Mouse (Mus musculus): ENCODE results near the gene Elane. TPM values are rescaled to one million over a fixed set of nuclear protein-coding genes. Genes with fewer than 3 reads are reported as not detected.

Gene Elane
- polyA plus RNA-seq (2011; ENCODE audit: insufficient read depth, insufficient read length, low replicate concordance, missing spikeins): 102 and 162 TPM in 2 replicates

GRCm38 (mm10) chr10:79886054-79886453 is at the start of gene Elane:
Elane (plus strand) TSS chr10:79886247.
- Histone ChIP-seq H3K4me1 (ENCODE audit: control insufficient read depth, insufficient read depth, low read length) (peaks cover 6% of the 10 kb centered on the region; the same call in 1 of the 2 replicates), H3K27ac (ENCODE audit: control insufficient read depth, insufficient read depth, low read depth, low read length, poor library complexity) (peak within 1 kb of the TSS; percentile 21; the same call in 1 of the 2 replicates), H3K4me3 (replicated peaks; ENCODE audit: control insufficient read depth, low read depth, low read length) (peak within 1 kb of the TSS; percentile 12)
- WGBS: 21% methylated on average over 6 of the region's 6 CpGs
- no peak for TF ChIP-seq POLR2A (IDR thresholded peaks at IDR 0.05; ENCODE audit: borderline replicate concordance, control insufficient read depth, low read depth, low read length)

DNA sequence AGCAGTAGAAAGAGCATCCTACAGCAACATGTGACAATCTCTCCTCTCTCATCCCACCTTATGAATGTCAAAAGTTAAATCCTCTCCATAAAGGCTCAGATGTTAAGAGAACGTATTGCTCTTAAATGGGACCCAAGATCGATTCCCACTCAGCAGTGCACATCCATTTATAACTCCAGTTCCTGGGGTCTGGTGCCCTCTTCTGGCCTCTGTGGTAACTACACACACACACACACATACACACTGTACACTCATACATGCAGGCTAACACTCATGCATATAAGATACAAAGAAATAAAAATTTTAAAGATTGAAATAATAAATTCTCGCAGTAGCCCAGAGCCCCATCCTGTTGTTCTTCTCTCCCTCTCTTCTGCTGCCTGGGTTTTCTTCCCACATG is 49.1 kb upstream of the Elane start:
- H3K27ac ChIP-seq (ENCODE audit: control insufficient read depth, insufficient read depth, low read depth, low read length, poor library complexity): no peak overlapping the region
- 0 out of 2 replicates have a peak, but pooled peaks have one; percentile 4 for TF ChIP-seq CTCF (IDR thresholded peaks at IDR 0.05; ENCODE audit: control insufficient read depth, insufficient read depth, low read length)
- TF ChIP-seq POLR2A (IDR thresholded peaks at IDR 0.05; ENCODE audit: borderline replicate concordance, control insufficient read depth, low read depth, low read length): no peak
- 92% methylated on average over 3 of the region's 3 CpGs for WGBS
- H3K4me1 ChIP-seq (ENCODE audit: control insufficient read depth, insufficient read depth, low read length): peaks cover 4% of the 10 kb centered on the region; the same call in 1 of the 2 replicates
- no peak overlapping the region for H3K4me3 ChIP-seq (replicated peaks; ENCODE audit: control insufficient read depth, low read depth, low read length)

DNA sequence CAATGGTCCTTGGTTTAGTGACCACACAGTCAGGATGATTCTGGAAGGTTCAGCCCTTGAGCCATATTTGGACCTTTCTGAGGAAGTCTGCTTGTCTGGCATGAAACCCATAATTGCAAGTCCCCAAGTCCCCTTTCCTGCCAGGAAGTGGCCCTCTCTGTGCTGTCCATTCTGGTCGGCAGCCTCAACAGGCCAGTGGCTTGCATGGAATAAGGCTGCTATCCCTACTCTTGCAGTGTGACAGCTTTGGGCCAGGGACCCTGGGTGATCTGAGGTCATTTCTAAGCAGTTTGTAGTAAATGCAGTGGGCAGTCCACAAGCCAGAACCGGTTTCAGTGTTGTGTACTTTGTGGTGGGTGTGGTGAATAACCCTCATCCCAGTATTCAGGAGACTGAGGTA is 47.9 kb upstream of the Elane start:
- H3K27ac ChIP-seq (ENCODE audit: control insufficient read depth, insufficient read depth, low read depth, low read length, poor library complexity): 0 out of 2 replicates have a peak overlapping the region, but pooled peaks have one; percentile 19
- TF ChIP-seq CTCF (IDR thresholded peaks at IDR 0.05; ENCODE audit: control insufficient read depth, insufficient read depth, low read length) (no peak), POLR2A (IDR thresholded peaks at IDR 0.05; ENCODE audit: borderline replicate concordance, control insufficient read depth, low read depth, low read length) (no peak)
- H3K4me3 ChIP-seq (replicated peaks; ENCODE audit: control insufficient read depth, low read depth, low read length): no peak overlapping the region
- 19% methylated on average over 2 of the region's 2 CpGs for WGBS
- peaks cover 2% of the 10 kb centered on the region; the same call in 1 of the 2 replicates for H3K4me1 ChIP-seq (ENCODE audit: control insufficient read depth, insufficient read depth, low read length)

DNA sequence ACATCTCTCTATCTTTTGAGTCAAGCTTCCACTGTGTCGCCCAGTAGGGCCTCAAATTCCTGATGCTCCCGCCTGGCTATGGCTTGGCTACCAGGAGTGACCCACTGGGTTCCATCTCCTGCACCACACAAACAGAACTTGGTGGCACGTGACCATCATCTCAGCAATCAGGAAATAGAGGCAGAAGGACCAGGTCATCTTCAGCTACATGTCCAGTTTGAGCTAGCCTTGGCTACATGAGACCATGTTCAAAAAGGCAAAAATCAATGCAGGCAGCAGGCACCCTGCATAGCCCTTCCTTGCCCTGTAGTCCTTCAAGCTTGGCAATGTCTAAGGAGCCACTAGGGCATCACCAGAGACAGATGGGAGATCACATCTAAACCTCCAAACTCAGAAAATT is 46.0 kb upstream of the Elane start:
- TF ChIP-seq POLR2A (IDR thresholded peaks at IDR 0.05; ENCODE audit: borderline replicate concordance, control insufficient read depth, low read depth, low read length) (no peak), CTCF (IDR thresholded peaks at IDR 0.05; ENCODE audit: control insufficient read depth, insufficient read depth, low read length) (no peak)
- H3K4me3 ChIP-seq (replicated peaks; ENCODE audit: control insufficient read depth, low read depth, low read length): no peak overlapping the region
- 88% methylated on average over 3 of the region's 3 CpGs for WGBS
- peaks cover 2% of the 10 kb centered on the region; the same call in 1 of the 2 replicates for H3K4me1 ChIP-seq (ENCODE audit: control insufficient read depth, insufficient read depth, low read length)
- H3K27ac ChIP-seq (ENCODE audit: control insufficient read depth, insufficient read depth, low read depth, low read length, poor library complexity): no peak overlapping the region

- Histone ChIP-seq H3K4me3 (replicated peaks; ENCODE audit: control insufficient read depth, low read depth, low read length) (peak overlapping the region; percentile 52), H3K4me1 (ENCODE audit: control insufficient read depth, insufficient read depth, low read length) (peaks cover 2% of the 10 kb centered on the region; the same call in 1 of the 2 replicates), H3K27ac (ENCODE audit: control insufficient read depth, insufficient read depth, low read depth, low read length, poor library complexity) (no peak overlapping the region)
- under 1% methylated on average over 22 of the region's 24 CpGs for WGBS
- TF ChIP-seq POLR2A (IDR thresholded peaks at IDR 0.05; ENCODE audit: borderline replicate concordance, control insufficient read depth, low read depth, low read length) (no peak), CTCF (IDR thresholded peaks at IDR 0.05; ENCODE audit: control insufficient read depth, insufficient read depth, low read length) (no peak)
Measured at GRCm38 (mm10) chr10:79840644-79841551, 45.1 kb upstream of the Elane start.

DNA sequence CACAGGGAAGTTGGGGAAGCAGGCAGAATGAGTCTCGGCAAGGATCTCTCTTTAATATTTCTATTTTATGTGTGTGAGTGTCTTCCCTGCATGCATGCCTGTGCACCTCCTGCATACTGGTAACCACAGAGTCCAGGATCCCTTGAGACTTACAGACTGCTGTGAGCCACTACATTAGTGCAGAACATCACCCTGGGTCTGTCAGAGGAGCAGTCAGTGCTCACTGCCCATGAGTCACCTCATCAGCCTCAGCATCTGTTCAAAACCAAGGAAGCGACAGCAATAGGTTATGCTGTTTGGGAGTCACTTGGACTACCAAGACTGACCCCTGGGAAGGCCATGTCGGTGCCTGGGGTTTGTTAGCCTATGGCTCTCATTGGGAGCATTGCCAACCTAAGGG is 43.7 kb upstream of the Elane start:
- Histone ChIP-seq H3K27ac (ENCODE audit: control insufficient read depth, insufficient read depth, low read depth, low read length, poor library complexity) (no peak overlapping the region), H3K4me3 (replicated peaks; ENCODE audit: control insufficient read depth, low read depth, low read length) (no peak overlapping the region), H3K4me1 (ENCODE audit: control insufficient read depth, insufficient read depth, low read length) (peaks cover 2% of the 10 kb centered on the region; the same call in 1 of the 2 replicates)
- 70% methylated on average over 3 of the region's 3 CpGs for WGBS
- no peak for TF ChIP-seq POLR2A (IDR thresholded peaks at IDR 0.05; ENCODE audit: borderline replicate concordance, control insufficient read depth, low read depth, low read length)
- TF ChIP-seq CTCF (IDR thresholded peaks at IDR 0.05; ENCODE audit: control insufficient read depth, insufficient read depth, low read length): no peak

DNA sequence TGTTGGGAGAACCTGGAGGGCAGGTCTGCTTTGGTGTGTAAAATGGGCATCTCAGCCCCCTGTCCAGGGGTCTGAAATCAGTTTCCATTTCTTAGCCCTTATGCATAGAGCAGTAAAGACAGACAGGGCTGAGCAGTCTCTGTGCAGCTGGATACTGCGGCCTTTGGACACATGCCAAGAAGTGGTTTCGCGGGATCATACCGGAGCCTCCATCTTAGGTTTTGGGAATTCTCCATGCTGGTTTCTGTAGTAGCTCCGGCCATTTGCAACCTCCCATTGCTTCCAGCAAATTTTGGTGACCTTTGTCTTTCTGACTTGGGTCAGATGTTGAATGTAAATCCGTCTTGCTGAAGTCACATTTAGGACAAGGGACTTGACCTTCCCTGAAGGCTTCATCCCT is 42.6 kb upstream of the Elane start:
- H3K27ac ChIP-seq (ENCODE audit: control insufficient read depth, insufficient read depth, low read depth, low read length, poor library complexity): no peak overlapping the region
- H3K4me3 ChIP-seq (replicated peaks; ENCODE audit: control insufficient read depth, low read depth, low read length): no peak overlapping the region
- WGBS: 82% methylated on average over 6 of the region's 6 CpGs
- no peaks in the 10 kb centered on the region; the same call in 1 of the 2 replicates for H3K4me1 ChIP-seq (ENCODE audit: control insufficient read depth, insufficient read depth, low read length)
- no peak for TF ChIP-seq CTCF (IDR thresholded peaks at IDR 0.05; ENCODE audit: control insufficient read depth, insufficient read depth, low read length)
- TF ChIP-seq POLR2A (IDR thresholded peaks at IDR 0.05; ENCODE audit: borderline replicate concordance, control insufficient read depth, low read depth, low read length): no peak

DNA sequence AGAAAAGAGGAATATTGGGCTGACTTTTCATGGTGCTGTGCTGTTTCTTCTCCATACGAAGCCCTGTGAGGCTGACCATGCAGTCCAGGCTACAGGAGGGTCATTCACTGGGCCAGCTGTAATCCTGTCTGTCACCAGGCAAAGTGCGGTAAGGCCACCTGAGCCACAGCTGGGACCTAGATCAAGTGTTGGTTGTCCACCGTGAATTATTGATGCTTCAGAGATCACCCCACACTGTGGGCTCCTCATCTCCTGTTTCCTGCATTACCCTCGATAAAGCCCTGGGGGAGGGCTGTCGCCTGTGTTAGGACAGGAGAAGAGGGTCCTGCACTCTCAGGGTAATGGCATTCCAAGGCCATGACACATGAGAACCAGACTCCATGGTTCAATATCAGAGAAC is 39.5 kb upstream of the Elane start:
- WGBS: 67% methylated on average over 5 of the region's 5 CpGs
- Histone ChIP-seq H3K4me3 (replicated peaks; ENCODE audit: control insufficient read depth, low read depth, low read length) (no peak overlapping the region), H3K27ac (ENCODE audit: control insufficient read depth, insufficient read depth, low read depth, low read length, poor library complexity) (no peak overlapping the region), H3K4me1 (ENCODE audit: control insufficient read depth, insufficient read depth, low read length) (peaks cover 6% of the 10 kb centered on the region)
- TF ChIP-seq CTCF (IDR thresholded peaks at IDR 0.05; ENCODE audit: control insufficient read depth, insufficient read depth, low read length): no peak
- no peak for TF ChIP-seq POLR2A (IDR thresholded peaks at IDR 0.05; ENCODE audit: borderline replicate concordance, control insufficient read depth, low read depth, low read length)
